Mouse (Mus musculus): ENCODE results near the gene Tifab.

DNA sequence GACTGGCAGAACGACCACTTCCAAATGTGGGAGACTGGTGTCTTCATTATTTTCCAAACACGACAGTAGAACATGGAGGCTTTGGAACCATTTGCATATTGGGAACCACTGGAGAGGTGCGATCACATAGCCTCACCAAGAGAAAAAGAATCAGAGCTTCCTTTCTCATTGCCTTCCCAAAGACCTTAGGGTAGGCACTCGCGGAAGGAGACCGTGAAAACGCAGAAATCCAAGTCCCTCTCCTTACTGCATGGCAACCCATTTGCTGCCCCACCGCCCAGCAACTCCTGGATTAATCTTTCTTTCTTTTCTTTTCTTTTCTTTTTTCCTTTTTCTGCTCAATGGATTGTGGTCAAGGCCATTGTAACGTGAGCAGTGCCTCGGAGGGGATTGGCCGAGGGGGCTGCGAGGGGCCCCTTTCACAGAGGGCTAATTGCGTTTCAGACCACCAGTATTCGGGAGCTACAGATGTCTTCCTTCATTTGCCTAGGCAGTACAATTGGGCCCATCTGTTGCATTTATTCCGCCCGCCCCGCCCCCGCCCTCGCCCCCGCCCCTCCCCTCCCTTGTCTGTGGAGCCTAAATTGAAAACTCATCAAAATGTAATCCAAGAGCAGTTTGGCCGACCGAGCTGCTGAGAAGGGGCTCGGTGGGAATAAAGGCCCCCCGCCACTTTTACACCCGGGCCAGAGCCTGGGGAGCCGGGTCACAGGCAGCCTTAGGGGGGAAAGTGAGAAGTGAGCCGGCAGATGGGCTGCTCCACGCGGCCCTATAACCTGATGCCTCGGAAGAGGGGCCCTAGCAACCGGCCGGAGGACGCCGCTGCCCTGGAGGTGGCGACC lies 29.8 kb upstream of the Tifab start:
- TF ChIP-seq POLR2A (IDR thresholded peaks at IDR 0.05; ENCODE audit: low read depth, low read length) (no peak), GABPA (IDR thresholded peaks at IDR 0.05; ENCODE audit: insufficient replicate concordance, low read depth, low read length) (no peak), CTCF (conservative IDR thresholded peaks at IDR 0.05 in 1 of 2, IDR thresholded peaks at IDR 0.05 in 1 of 2; ENCODE audit: low read depth in 2 of 2, low read length in 2 of 2) (no peak), MAX (IDR thresholded peaks at IDR 0.05; ENCODE audit: low read length) (no peak), MAFK (IDR thresholded peaks at IDR 0.05; ENCODE audit: insufficient replicate concordance, low read length) (no peak), ZMIZ1 (IDR thresholded peaks at IDR 0.05; ENCODE audit: low read depth, low read length) (no peak), EP300 (IDR thresholded peaks at IDR 0.05; ENCODE audit: low read length) (no peak), JUND (conservative IDR thresholded peaks at IDR 0.05; ENCODE audit: low read depth, low read length) (no peak), MYC (IDR thresholded peaks at IDR 0.05; ENCODE audit: low read depth, low read length) (no peak)

All from CH12.LX (cell line).